Mouse (Mus musculus): ENCODE measurements around the gene Pcsk4. TPM values are rescaled to one million over a fixed set of nuclear protein-coding genes. Genes with fewer than 3 reads are reported as not detected.

The Pcsk4 gene
- total and polyA plus RNA-seq, 3 experiments: 0.46 to 1.1 TPM; not detected in 1

- Histone ChIP-seq H3K36me3 (replicated peaks in 1 of 2; ENCODE audit: control insufficient read depth in 1 of 2, insufficient read depth in 1 of 2, low read length in 1 of 2) (no peaks in the 10 kb centered on the region), H3K4me3 (replicated peaks in 1 of 3; ENCODE audit: low read depth in 2 of 3, low read length in 2 of 3, poor library complexity in 1 of 3) (no peak overlapping the region), H3K9ac (ENCODE audit: insufficient read depth, low read depth) (no peak overlapping the region), H3K27me3 (replicated peaks) (peaks cover 85% of the 10 kb centered on the region), H3K27ac (ENCODE audit: insufficient read depth, low read depth) (no peak overlapping the region), H3K79me2 (replicated peaks; ENCODE audit: control insufficient read depth, extremely low read depth, insufficient read depth, poor library complexity, severe bottlenecking) (no peaks in the 10 kb centered on the region), H3K4me2 (ENCODE audit: insufficient read depth, low read depth, poor library complexity, severe bottlenecking) (no peak overlapping the region), H3K4me1 (ENCODE audit: control insufficient read depth in 1 of 2, insufficient read depth in 2 of 2) (peaks cover 3 to 10% of the 10 kb centered on the region in 2 experiments), H3K9me3 (replicated peaks; ENCODE audit: low read length) (no peaks in the 10 kb centered on the region)
- in situ Hi-C loops (cut with MboI; ENCODE audit: low pct_ligation_motif_present, low pct_unique_long_range_greater_than_20kb, low sequenced_read_pairs) (loop anchor here (5.0 kb wide), 1 partner anchor 172 kb away; the partner anchor contains the start of gene Efna2), dilution Hi-C loops (cut with MboI; ENCODE audit: extremely low pct_ligation_motif_present, extremely low pct_unique_long_range_greater_than_20kb, low sequenced_read_pairs) (no loop called here)
- TF ChIP-seq JUND (conservative IDR thresholded peaks at IDR 0.05; ENCODE audit: low read depth, low read length) (no peak), ZKSCAN1 (IDR thresholded peaks at IDR 0.05; ENCODE audit: borderline replicate concordance, low read depth, low read length) (no peak), JUN (IDR thresholded peaks at IDR 0.05; ENCODE audit: insufficient read depth, low read depth, low read length) (no peak), MAFK (IDR thresholded peaks at IDR 0.05; ENCODE audit: insufficient replicate concordance, low read length) (no peak)
- DNase-seq (ENCODE audit: extremely low read depth): no peak
Measured at GRCm38 (mm10) chr10:80348981-80349380, 19.7 kb upstream of the Pcsk4 start.

GRCm38 (mm10) chr10:80348244-80348781 lies 19.0 kb upstream of the Pcsk4 start, which contains the start of gene Adamtsl5:
Gene Adamtsl5 (minus strand): TSS chr10:80348412.
- DNase-seq (ENCODE audit: extremely low read depth): peak; percentile 55
- Histone ChIP-seq H3K4me2 (ENCODE audit: insufficient read depth, low read depth, poor library complexity, severe bottlenecking) (peak within 1 kb of the TSS; percentile 72), H3K9ac (ENCODE audit: insufficient read depth, low read depth) (peak within 1 kb of the TSS; percentile 41), H3K36me3 (replicated peaks in 1 of 2; ENCODE audit: control insufficient read depth in 1 of 2, insufficient read depth in 1 of 2, low read length in 1 of 2) (no peaks in the 10 kb centered on the region), H3K4me1 (ENCODE audit: control insufficient read depth in 1 of 2, insufficient read depth in 2 of 2) (peaks cover 3 to 10% of the 10 kb centered on the region in 2 experiments), H3K27me3 (replicated peaks) (peaks cover 80% of the 10 kb centered on the region), H3K27ac (ENCODE audit: insufficient read depth, low read depth) (no peak within 1 kb of the TSS), H3K79me2 (replicated peaks; ENCODE audit: control insufficient read depth, extremely low read depth, insufficient read depth, poor library complexity, severe bottlenecking) (no peaks in the 10 kb centered on the region), H3K9me3 (replicated peaks; ENCODE audit: low read length) (peaks cover 2% of the 10 kb centered on the region), H3K4me3 (replicated peaks in 1 of 3; ENCODE audit: low read depth in 2 of 3, low read length in 2 of 3, poor library complexity in 1 of 3) (peak within 1 kb of the TSS; percentile 40 to 63 (median 40))
- dilution Hi-C loops (cut with MboI; ENCODE audit: extremely low pct_ligation_motif_present, extremely low pct_unique_long_range_greater_than_20kb, low sequenced_read_pairs) (no loop called here), in situ Hi-C loops (cut with MboI; ENCODE audit: low pct_ligation_motif_present, low pct_unique_long_range_greater_than_20kb, low sequenced_read_pairs) (loop anchor here (5.0 kb wide), 1 partner anchor 171 kb away; the partner anchor contains the start of gene Efna2)
- no peak for TF ChIP-seq ZNF384 (IDR thresholded peaks at IDR 0.05; ENCODE audit: low read depth, low read length)
- peak; percentile 73; the same call in 1 of the 2 replicates for TF ChIP-seq MAZ (IDR thresholded peaks at IDR 0.05; ENCODE audit: low read depth, low read length)
- 0 out of 2 replicates have a peak, but pooled peaks have one; percentile 12 for TF ChIP-seq MEF2A (IDR thresholded peaks at IDR 0.05; ENCODE audit: borderline replicate concordance, low read depth, low read length)
- TF ChIP-seq KAT2A (IDR thresholded peaks at IDR 0.05; ENCODE audit: insufficient replicate concordance, low read length): no peak
- no peak for TF ChIP-seq BHLHE40 (IDR thresholded peaks at IDR 0.05; ENCODE audit: low read depth, low read length)
- no peak for TF ChIP-seq MAFK (IDR thresholded peaks at IDR 0.05; ENCODE audit: insufficient replicate concordance, low read length)
- no peak for TF ChIP-seq E2F4 (IDR thresholded peaks at IDR 0.05; ENCODE audit: insufficient replicate concordance, low read depth, low read length)
- TF ChIP-seq EP300 (IDR thresholded peaks at IDR 0.05; ENCODE audit: low read length): no peak
- no peak; the same call in 1 of the 2 replicates for TF ChIP-seq MXI1 (IDR thresholded peaks at IDR 0.05; ENCODE audit: low read depth, low read length)
- TF ChIP-seq TCF12 (IDR thresholded peaks at IDR 0.05; ENCODE audit: low read depth, low read length): 0 out of 2 replicates have a peak, but pooled peaks have one; percentile 19
- peak; percentile 82 for TF ChIP-seq RAD21 (IDR thresholded peaks at IDR 0.05; ENCODE audit: low read depth, low read length)
- TF ChIP-seq PAX5 (IDR thresholded peaks at IDR 0.05; ENCODE audit: low read length): no peak
- peak; percentile 49 for TF ChIP-seq ELF1 (IDR thresholded peaks at IDR 0.05; ENCODE audit: low read depth, low read length)
- TF ChIP-seq SIN3A (IDR thresholded peaks at IDR 0.05; ENCODE audit: low read length): no peak
- TF ChIP-seq TBP (conservative IDR thresholded peaks at IDR 0.05; ENCODE audit: low read depth, low read length): no peak
- no peak for TF ChIP-seq CHD1 (IDR thresholded peaks at IDR 0.05; ENCODE audit: low read depth, low read length)
- TF ChIP-seq HCFC1 (IDR thresholded peaks at IDR 0.05; ENCODE audit: low read depth, low read length): no peak; the same call in 1 of the 2 replicates
- no peak for TF ChIP-seq JUN (IDR thresholded peaks at IDR 0.05; ENCODE audit: insufficient read depth, low read depth, low read length)
- TF ChIP-seq ZKSCAN1 (IDR thresholded peaks at IDR 0.05; ENCODE audit: borderline replicate concordance, low read depth, low read length): no peak
- peak; percentile 69 for TF ChIP-seq SMC3 (IDR thresholded peaks at IDR 0.05; ENCODE audit: low read depth, low read length)
- TF ChIP-seq CTCF (conservative IDR thresholded peaks at IDR 0.05 in 1 of 2, IDR thresholded peaks at IDR 0.05 in 1 of 2; ENCODE audit: low read depth in 2 of 2, low read length in 2 of 2): peak; percentile 20 to 92; a peak in 2 of 4 replicates
- TF ChIP-seq GABPA (IDR thresholded peaks at IDR 0.05; ENCODE audit: insufficient replicate concordance, low read depth, low read length): no peak
- no peak for TF ChIP-seq POLR2AphosphoS2 (IDR thresholded peaks at IDR 0.05; ENCODE audit: low read depth, low read length)
- TF ChIP-seq UBTF (IDR thresholded peaks at IDR 0.05; ENCODE audit: low read depth, low read length): no peak
- TF ChIP-seq CHD2 (IDR thresholded peaks at IDR 0.05; ENCODE audit: low read length): no peak
- peak; percentile 37; the same call in 1 of the 2 replicates for TF ChIP-seq POLR2A (IDR thresholded peaks at IDR 0.05; ENCODE audit: low read depth, low read length)
- no peak for TF ChIP-seq USF1 (IDR thresholded peaks at IDR 0.05; ENCODE audit: low read depth, low read length)
- TF ChIP-seq NRF1 (IDR thresholded peaks at IDR 0.05; ENCODE audit: low read depth, low read length): 0 out of 2 replicates have a peak, but pooled peaks have one; percentile 24
- TF ChIP-seq ZC3H11A (IDR thresholded peaks at IDR 0.05; ENCODE audit: low read depth, low read length): 0 out of 2 replicates have a peak, but pooled peaks have one; percentile 35
- TF ChIP-seq ZMIZ1 (IDR thresholded peaks at IDR 0.05; ENCODE audit: low read depth, low read length): no peak
